Mouse (Mus musculus): ENCODE results near the gene Camk1d. TPM values are rescaled to one million over a fixed set of nuclear protein-coding genes. Genes with fewer than 3 reads are reported as not detected.
"Not testable (repeated sequence)": the region's sequence is repeated elsewhere in the genome, so short reads cannot be mapped to it uniquely, and the experiment has no call there.

The Camk1d gene
- polyA plus RNA-seq, 2 experiments: 4.9 to 7.7 TPM

GRCm38 (mm10) chr2:5388381-5388780 is 325.9 kb downstream of the Camk1d start:
- WGBS: 66% methylated on average over 7 of the region's 7 CpGs
- DNase-seq (ENCODE audit: low spot score): no peak
- Histone ChIP-seq H3K27me3 (ENCODE audit: control insufficient read depth, insufficient read depth, low read length) (no peaks in the 10 kb centered on the region), H3K4me3 (replicated peaks; ENCODE audit: low read length) (no peak overlapping the region), H3K4me2 (replicated peaks; ENCODE audit: low read depth, low read length, severe bottlenecking) (no peak overlapping the region), H3K36me3 (ENCODE audit: control insufficient read depth, insufficient read depth, low read length) (no peaks in the 10 kb centered on the region), H3K9me3 (ENCODE audit: control insufficient read depth, low read length) (no peaks in the 10 kb centered on the region), H3K4me1 (ENCODE audit: control insufficient read depth, insufficient read depth, low read length) (no peaks in the 10 kb centered on the region), H3K27ac (replicated peaks; ENCODE audit: low read depth, low read length) (no peak overlapping the region), H3K9ac (ENCODE audit: low read depth, low read length, severe bottlenecking) (no peak overlapping the region)
- no peak for TF ChIP-seq POLR2A (IDR thresholded peaks at IDR 0.05; ENCODE audit: borderline replicate concordance, extremely low read depth, insufficient read depth, insufficient read length)
- ATAC-seq (ENCODE audit: low FRiP score, low read depth): no peak

GRCm38 (mm10) chr2:5381712-5382710 is 332.3 kb downstream of the Camk1d start:
- no peak overlapping the region for H3K4me3 ChIP-seq (replicated peaks; ENCODE audit: low read length)
- WGBS: 55% methylated on average over 12 of the region's 12 CpGs
- no peaks in the 10 kb centered on the region for H3K4me1 ChIP-seq (ENCODE audit: control insufficient read depth, insufficient read depth, low read length)
- no peak overlapping the region for H3K9ac ChIP-seq (ENCODE audit: low read depth, low read length, severe bottlenecking)
- TF ChIP-seq POLR2A (IDR thresholded peaks at IDR 0.05; ENCODE audit: borderline replicate concordance, extremely low read depth, insufficient read depth, insufficient read length): no peak
- H3K4me2 ChIP-seq (replicated peaks; ENCODE audit: low read depth, low read length, severe bottlenecking): no peak overlapping the region
- H3K27ac ChIP-seq (replicated peaks; ENCODE audit: low read depth, low read length): no peak overlapping the region
- no peaks in the 10 kb centered on the region for H3K36me3 ChIP-seq (ENCODE audit: control insufficient read depth, insufficient read depth, low read length)
- no peaks in the 10 kb centered on the region for H3K27me3 ChIP-seq (ENCODE audit: control insufficient read depth, insufficient read depth, low read length)
- no peaks in the 10 kb centered on the region for H3K9me3 ChIP-seq (ENCODE audit: control insufficient read depth, low read length)
- DNase-seq (ENCODE audit: low spot score) (no peak), ATAC-seq (ENCODE audit: low FRiP score, low read depth) (no peak)

- Histone ChIP-seq H3K4me3 (replicated peaks; ENCODE audit: low read length) (no peak overlapping the region), H3K27me3 (ENCODE audit: control insufficient read depth, insufficient read depth, low read length) (no peaks in the 10 kb centered on the region), H3K4me2 (replicated peaks; ENCODE audit: low read depth, low read length, severe bottlenecking) (no peak overlapping the region), H3K27ac (replicated peaks; ENCODE audit: low read depth, low read length) (no peak overlapping the region), H3K36me3 (ENCODE audit: control insufficient read depth, insufficient read depth, low read length) (no peaks in the 10 kb centered on the region), H3K4me1 (ENCODE audit: control insufficient read depth, insufficient read depth, low read length) (no peaks in the 10 kb centered on the region), H3K9me3 (ENCODE audit: control insufficient read depth, low read length) (no peaks in the 10 kb centered on the region), H3K9ac (ENCODE audit: low read depth, low read length, severe bottlenecking) (no peak overlapping the region)
- DNase-seq (ENCODE audit: low spot score) (no peak), ATAC-seq (ENCODE audit: low FRiP score, low read depth) (no peak)
- WGBS: 85% methylated on average over 7 of the region's 7 CpGs
- TF ChIP-seq POLR2A (IDR thresholded peaks at IDR 0.05; ENCODE audit: borderline replicate concordance, extremely low read depth, insufficient read depth, insufficient read length): no peak
These were observed 333.3 kb downstream of the Camk1d start for GRCm38 (mm10) chr2:5380973-5381372.

- H3K4me3 ChIP-seq (replicated peaks; ENCODE audit: low read length); ATAC-seq (ENCODE audit: low FRiP score, low read depth): not testable (repeated sequence)
These were observed 335.4 kb downstream of the Camk1d start for GRCm38 (mm10) chr2:5378922-5379321.

GRCm38 (mm10) chr2:5378066-5378672 is 336.1 kb downstream of the Camk1d start:
- Histone ChIP-seq H3K9me3 (ENCODE audit: control insufficient read depth, low read length) (no peaks in the 10 kb centered on the region), H3K9ac (ENCODE audit: low read depth, low read length, severe bottlenecking) (no peak overlapping the region), H3K4me1 (ENCODE audit: control insufficient read depth, insufficient read depth, low read length) (no peaks in the 10 kb centered on the region), H3K27me3 (ENCODE audit: control insufficient read depth, insufficient read depth, low read length) (no peaks in the 10 kb centered on the region), H3K36me3 (ENCODE audit: control insufficient read depth, insufficient read depth, low read length) (no peaks in the 10 kb centered on the region), H3K4me3 (replicated peaks; ENCODE audit: low read length) (no peak overlapping the region), H3K4me2 (replicated peaks; ENCODE audit: low read depth, low read length, severe bottlenecking) (no peak overlapping the region), H3K27ac (replicated peaks; ENCODE audit: low read depth, low read length) (no peak overlapping the region)
- WGBS: 58% methylated on average over 6 of the region's 6 CpGs
- DNase-seq (ENCODE audit: low spot score) (no peak), ATAC-seq (ENCODE audit: low FRiP score, low read depth) (no peak)
- no peak for TF ChIP-seq POLR2A (IDR thresholded peaks at IDR 0.05; ENCODE audit: borderline replicate concordance, extremely low read depth, insufficient read depth, insufficient read length)

More at GRCm38 (mm10) chr2:5378922-5379321, 335.4 kb downstream of the Camk1d start:
- H3K36me3 ChIP-seq (ENCODE audit: control insufficient read depth, insufficient read depth, low read length); H3K27me3 ChIP-seq (ENCODE audit: control insufficient read depth, insufficient read depth, low read length); H3K9me3 ChIP-seq (ENCODE audit: control insufficient read depth, low read length); H3K4me2 ChIP-seq (replicated peaks; ENCODE audit: low read depth, low read length, severe bottlenecking); H3K4me1 ChIP-seq (ENCODE audit: control insufficient read depth, insufficient read depth, low read length); DNase-seq (ENCODE audit: low spot score); H3K9ac ChIP-seq (ENCODE audit: low read depth, low read length, severe bottlenecking); H3K27ac ChIP-seq (replicated peaks; ENCODE audit: low read depth, low read length): not testable (repeated sequence)
- 62% methylated on average over 18 of the region's 18 CpGs for WGBS

Measured in limb, embryonic 14.5 days (tissue).